Mouse (Mus musculus): Measurements from ENCODE around the gene Opn4. TPM values are rescaled to one million over a fixed set of nuclear protein-coding genes. Genes with fewer than 3 reads are reported as not detected.

The Opn4 gene
- polyA plus RNA-seq, 1 experiment: not detected

DNA sequence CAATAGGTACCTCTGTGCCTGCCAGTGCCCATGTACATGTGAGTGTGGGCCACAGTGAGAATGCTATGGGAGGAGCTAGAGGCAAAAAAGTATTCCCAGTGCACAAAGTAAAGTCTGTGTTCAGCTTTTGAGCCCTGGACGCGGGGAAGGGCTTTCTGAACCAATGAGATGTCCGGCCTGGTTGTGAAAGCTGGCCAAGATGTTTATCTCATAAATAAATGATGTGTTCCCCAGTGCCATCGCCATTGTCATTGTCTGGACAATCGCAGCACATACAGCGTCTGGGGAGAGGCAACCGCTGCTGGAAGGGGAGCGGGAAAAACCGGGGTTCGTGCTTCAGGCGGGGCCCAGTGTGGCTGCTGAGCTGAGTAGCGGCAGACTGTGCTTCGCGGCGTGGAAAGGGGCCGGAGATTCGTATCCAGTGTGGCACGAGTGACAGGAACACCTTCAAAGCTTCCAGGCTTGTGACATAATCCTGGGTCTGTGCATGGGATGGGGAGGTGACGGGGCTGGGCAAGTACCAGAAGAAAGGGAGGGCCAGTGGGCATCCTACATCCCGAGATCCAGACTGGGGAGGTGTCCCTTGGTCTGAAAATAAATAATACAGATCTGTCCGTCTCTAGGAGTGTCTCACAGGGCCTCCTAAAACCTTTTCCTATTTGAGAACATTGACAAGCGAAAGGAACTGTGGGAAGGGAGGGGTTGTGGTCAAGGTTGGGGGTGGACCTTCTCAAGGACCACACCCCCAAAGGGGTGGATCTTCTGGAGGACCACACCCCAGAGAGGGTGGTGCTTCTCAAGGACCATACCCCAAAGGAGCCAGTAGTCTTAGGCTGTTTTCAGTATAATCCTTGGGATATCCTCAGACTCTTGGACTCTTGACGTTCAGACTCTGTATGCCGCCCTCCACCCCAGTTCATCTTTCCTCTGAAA, 8.9 kb downstream of the Opn4 start:
- no peak for DNase-seq (ENCODE audit: low read depth)

DNA sequence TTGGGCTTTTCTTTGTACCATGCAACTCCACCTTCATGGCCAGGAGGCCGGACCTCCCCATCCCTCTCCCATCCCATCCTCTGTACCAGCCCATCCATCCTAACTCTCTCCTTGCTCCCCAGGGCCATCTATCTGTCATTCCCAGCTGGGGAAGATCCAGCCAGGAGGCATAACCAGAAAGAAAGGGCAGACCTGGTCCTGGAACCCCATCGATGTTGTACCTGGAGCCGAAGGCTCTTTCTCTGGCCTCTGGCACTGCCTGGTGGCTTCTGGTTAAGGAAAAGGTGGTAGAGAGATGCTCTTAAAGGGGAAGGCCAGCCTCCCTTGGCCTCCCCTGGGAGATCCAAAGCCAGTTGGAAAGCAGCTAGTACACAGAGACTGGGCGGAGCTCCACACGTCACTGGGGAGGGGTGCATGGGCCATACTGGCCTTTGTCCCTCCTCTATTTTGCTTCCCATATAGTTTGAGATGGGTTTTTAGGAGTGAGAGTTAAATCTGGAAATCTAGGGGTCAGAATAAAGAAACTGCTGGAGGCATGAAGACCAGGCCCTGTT, 9.8 kb downstream of the Opn4 start:
- DNase-seq (ENCODE audit: low read depth): no peak

DNA sequence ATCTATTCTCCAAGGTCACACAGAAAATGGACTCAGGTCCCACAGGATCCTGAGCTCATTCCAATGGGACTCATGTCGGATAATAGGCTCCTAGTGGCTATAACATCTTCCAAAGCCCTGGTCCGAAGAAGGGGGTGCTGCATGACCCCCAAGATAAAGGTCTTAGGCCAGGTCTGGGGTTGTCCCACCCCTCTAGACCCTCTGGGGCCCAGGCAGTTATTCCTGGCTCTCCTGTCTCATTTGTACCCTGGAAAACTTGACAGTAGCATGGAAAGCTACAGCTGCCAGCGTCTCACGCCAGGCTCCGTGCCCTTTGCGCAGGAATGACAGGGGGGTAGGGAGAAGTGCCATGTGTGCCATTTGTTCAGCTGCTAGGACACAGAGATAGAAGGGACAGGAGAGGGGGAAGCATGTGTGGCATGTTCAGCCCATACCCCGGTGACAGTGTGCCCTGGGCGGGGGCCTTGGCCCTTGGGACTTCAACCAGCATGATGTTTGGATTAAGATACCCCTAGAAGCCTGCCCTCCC, 10.7 kb downstream of the Opn4 start:
- no peak for DNase-seq (ENCODE audit: low read depth)

- DNase-seq (ENCODE audit: low read depth): no peak
Observed at GRCm38 (mm10) chr14:34588498-34588897, 11.4 kb downstream of the Opn4 start, which contains the start of gene Ldb3. Ldb3 (minus strand) TSS chr14:34588682.

GRCm38 (mm10) chr14:34588005-34588404, 11.9 kb downstream of the Opn4 start:
- no peak for DNase-seq (ENCODE audit: low read depth)

DNA sequence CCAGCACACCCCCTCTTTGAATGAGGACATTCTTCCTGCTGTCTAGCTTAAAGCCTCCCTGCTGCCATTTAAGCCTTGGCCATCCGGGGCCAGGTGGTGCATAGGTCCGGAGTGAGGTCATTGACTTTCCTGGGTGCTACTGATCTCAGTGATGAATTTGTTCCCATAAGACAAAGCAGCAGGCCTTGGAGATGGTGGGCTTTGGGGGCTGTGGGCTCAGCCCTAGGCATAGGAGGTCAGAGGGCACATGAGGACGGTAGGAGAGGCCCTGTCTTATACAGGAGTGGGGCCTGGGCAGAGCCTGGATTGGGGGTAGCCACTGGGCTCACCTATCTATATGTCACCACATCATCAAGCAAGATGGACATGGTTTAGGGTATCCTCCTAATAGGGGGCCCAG, 13.1 kb downstream of the Opn4 start:
- no peak for DNase-seq (ENCODE audit: low read depth)

- no peak for DNase-seq (ENCODE audit: low read depth)
Observed at GRCm38 (mm10) chr14:34585358-34586105, 14.4 kb downstream of the Opn4 start.

DNA sequence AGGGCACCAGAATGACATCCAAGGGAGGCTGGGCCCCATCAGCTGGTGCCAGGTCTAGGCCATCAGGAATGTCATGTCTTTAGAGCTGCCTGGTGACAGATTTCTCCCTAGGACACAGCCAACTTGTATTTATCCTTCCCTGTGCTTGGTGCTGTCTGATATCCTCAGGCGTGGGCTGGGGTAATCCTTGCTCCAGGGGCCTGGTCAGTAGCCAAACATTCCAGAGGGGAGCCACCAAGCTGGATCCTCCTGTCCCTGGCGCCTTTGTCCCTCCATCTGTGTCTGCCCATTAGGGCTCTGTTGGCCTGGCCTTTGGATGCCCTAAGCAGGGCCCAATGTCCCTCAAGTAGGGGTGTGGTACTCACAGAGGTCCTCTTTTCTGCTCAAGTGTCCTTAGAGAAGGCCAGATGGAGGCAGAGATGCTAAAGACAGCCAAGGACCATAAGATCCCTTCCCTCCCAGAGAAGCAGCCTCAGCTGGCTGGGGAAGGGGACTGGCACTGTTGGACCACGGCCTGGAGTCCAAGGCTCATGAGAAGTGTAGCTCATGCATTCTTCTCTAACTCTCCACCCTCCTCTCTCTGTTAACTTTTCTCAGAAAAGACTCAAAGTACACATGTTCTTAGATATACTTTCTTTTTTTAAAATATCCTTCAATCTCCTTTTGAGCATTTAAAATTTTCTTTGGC, 17.1 kb downstream of the Opn4 start:
- no peak for DNase-seq (ENCODE audit: low read depth)

DNA sequence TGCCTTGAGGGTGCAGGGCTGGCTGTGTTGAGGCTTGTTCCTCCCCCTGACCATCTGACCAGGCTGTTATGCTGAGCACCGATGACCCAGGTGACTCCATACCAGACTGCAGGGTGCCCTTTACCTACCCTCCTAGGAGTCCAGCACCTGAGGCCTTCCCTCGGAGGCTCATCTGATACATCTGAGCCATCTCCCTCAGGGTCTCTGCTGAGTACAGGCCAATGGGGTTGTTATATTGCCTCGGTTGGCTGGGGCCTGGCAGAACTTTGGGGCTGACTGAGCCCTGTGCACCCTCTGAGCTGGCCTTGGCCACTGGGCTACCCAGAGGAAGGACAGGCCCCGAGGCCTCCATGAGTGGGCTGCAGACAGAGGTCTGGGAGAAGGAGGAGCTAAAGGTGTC, 23.1 kb downstream of the Opn4 start:
- DNase-seq (ENCODE audit: low read depth): no peak

DNA sequence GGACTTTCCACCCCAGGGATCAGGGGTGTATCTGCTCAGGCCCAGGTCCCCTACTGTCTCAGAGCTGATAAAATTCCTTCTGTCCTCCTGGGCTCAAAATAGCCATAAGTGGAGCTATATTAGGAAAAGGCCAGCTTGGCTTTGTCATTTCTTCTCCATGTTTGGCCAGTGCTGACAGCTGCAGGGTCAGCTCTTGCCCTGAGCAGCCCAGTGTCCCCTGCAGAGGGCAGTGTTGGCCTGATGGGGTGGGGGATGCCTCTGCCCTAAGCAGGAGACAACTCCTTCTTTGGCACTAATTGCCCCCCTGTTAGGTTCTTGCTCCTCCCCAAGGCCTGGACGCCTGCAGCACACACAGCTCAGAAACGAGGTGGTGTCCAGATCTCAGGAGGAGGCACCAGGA, 25.9 kb downstream of the Opn4 start:
- no peak for DNase-seq (ENCODE audit: low read depth)

- DNase-seq (ENCODE audit: low read depth): no peak
Observed at GRCm38 (mm10) chr14:34573348-34573913, 26.5 kb downstream of the Opn4 start.

DNA sequence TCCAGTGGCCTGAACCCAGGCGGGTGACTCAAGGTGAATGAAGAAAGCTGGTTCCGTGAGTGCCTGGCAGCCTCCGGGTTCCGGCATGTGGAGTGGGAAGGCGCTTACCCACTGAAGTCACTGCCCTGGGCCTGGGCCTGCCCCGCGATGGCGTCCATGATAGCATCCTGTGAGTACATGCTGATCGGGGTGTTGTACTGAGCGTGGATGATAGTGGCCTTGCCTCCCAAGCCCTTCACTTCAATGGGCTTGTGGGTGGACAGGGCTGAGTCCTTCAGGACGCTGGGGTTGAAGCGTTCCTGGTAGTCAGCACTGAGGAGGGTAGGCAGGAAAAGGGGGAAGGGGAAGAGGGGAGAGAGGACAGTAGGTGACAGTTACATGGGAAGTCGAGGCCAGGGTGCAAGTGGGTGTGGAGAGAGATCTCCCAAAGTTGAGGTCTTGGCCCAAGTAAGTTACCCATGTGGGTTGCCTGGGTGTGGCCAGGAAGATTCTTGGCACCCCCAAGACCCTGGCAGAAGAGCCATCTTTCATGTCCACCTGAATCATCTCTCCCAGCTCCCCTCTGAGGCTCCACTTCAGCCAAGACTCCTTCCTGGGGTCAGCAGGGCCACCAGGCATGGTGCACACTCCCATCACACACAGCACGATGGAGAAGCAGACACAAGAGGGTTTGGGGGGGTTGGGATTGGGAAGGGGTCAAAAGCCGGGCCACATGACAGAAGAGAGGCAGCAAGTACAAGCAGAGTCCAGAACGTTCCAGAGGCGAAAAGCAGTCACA, 28.1 kb downstream of the Opn4 start:
- DNase-seq (ENCODE audit: low read depth): no peak

DNA sequence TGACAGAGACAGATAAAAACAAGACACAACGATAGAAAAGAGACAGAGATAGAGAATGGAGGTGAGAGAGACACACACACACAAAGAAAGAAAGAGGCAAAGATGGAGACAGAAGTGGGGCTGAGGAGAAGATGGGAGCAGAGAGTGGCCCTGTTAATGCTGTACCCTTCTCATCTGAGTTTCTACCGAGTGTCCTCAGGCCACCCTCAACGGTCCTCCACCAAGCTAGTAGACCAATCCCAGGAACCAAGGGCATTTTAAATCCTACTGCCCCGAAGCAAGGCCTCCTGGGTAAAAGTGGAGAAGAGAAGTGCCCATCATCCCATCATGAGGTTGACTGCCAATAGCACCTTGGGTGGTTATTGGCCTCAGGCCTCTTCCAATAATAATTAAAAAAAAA, 29.0 kb downstream of the Opn4 start:
- no peak for DNase-seq (ENCODE audit: low read depth)

GRCm38 (mm10) chr14:34570294-34570693, 29.6 kb downstream of the Opn4 start:
- DNase-seq (ENCODE audit: low read depth): no peak

GRCm38 (mm10) chr14:34569534-34570194, 30.3 kb downstream of the Opn4 start:
- DNase-seq (ENCODE audit: low read depth): no peak

- no peak for DNase-seq (ENCODE audit: low read depth)
Observed at GRCm38 (mm10) chr14:34568626-34569025, 31.3 kb downstream of the Opn4 start.

DNA sequence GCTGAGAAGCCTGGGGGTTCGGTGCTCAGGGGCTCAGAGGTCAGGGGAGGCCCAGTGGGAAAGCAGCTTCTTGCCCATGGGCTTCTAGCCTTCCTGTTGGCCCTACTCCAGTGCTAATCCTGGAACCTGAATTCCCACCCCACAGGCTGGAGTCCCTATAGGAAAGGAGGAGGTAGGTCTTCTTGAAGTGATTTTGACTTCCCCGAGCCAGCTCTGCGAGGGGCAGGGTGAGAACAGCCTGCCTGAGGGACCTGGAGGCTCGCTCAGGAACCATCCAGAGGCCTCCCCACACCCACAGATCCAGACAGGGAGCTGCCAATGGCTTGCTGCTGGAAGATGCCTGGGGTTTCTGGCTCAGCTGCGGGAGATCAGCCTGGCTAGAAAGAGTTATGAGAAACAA, 32.2 kb downstream of the Opn4 start:
- DNase-seq (ENCODE audit: low read depth): no peak

GRCm38 (mm10) chr14:34566530-34566929, 33.4 kb downstream of the Opn4 start:
- no peak for DNase-seq (ENCODE audit: low read depth)

- DNase-seq (ENCODE audit: low read depth): no peak
Observed at GRCm38 (mm10) chr14:34565711-34566110, 34.2 kb downstream of the Opn4 start.

DNA sequence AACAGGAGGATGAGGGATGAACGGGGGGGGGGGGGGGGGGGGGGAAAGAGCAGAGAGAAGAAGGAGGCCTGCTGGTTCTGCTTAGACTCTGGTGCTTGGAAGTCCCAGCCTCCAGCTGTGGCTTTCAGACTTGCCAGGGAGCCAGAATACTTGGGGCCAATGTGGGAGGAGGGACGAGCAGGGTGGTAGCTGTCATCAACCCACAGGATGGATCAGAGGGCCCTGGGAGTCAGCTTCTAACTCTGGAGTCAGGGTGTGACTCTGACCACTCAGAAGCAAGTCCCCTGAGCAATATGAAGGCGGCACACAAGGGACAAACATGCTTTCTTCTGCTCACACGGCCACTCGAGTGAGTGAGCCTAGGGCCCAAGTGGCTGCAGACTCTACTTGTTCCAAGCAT, 35.3 kb downstream of the Opn4 start:
- no peak for DNase-seq (ENCODE audit: low read depth)

Data from gonadal fat pad, adult 2 months (tissue).